Mouse (Mus musculus) erythroid progenitor cell, adult 5-6 weeks (primary cell): Measurements from ENCODE around the gene Zscan29. TPM values are rescaled to one million over a fixed set of nuclear protein-coding genes. Genes with fewer than 3 reads are reported as not detected.
"Not testable (repeated sequence)": the region's sequence is repeated elsewhere in the genome, so short reads cannot be mapped to it uniquely, and the experiment has no call there.

Experiments used
- ATAC-seq: replicated peaks from 2 replicates; pipeline ENCODE4 v1.8.0; 2016; ENCODE audit warnings: moderate number of reproducible peaks, mild to moderate bottlenecking, moderate TSS enrichment, inconsistent platforms; ENCODE audit not compliant: poor library complexity, low FRiP score, severe bottlenecking
- total RNA-seq, 2 experiments: library from RNA; stranded (forward) in 1 of 2; stranded (reverse) in 1 of 2; fragments of 150-400 nt in 1 of 2; fragments of 186-747, 209-891 nt in 1 of 2; gene quantifications; 2 replicates each; pipeline versions ENCODE4 v1.2.3 to v1.2.4; 2015 to 2017; ENCODE audit warnings: low replicate concordance in 2 of 2

The Zscan29 gene
- total RNA-seq, 2 experiments from 2014 or later = 12.0 to 14.3 TPM

GRCm38 (mm10) chr2:121139266-121140017 lies 31.5 kb downstream of the Zscan29 start:
- ATAC-seq = peak; percentile 56

- no peak for ATAC-seq
Measured at GRCm38 (mm10) chr2:121137371-121137770, 33.6 kb downstream of the Zscan29 start.

- no peak for ATAC-seq
Measured at GRCm38 (mm10) chr2:121132822-121133221, 38.1 kb downstream of the Zscan29 start.

GRCm38 (mm10) chr2:121128865-121129620 lies 41.9 kb downstream of the Zscan29 start:
- ATAC-seq = no peak

GRCm38 (mm10) chr2:121127536-121127935 lies 43.4 kb downstream of the Zscan29 start:
- no peak for ATAC-seq

- not testable (repeated sequence) for ATAC-seq
Measured at GRCm38 (mm10) chr2:121126302-121126701, 44.6 kb downstream of the Zscan29 start.

GRCm38 (mm10) chr2:121119260-121119659 lies 51.7 kb downstream of the Zscan29 start:
- no peak for ATAC-seq

GRCm38 (mm10) chr2:121115418-121115817 lies 55.5 kb downstream of the Zscan29 start:
- ATAC-seq = no peak

- ATAC-seq = no peak
Measured at GRCm38 (mm10) chr2:121109695-121110094, 61.2 kb downstream of the Zscan29 start, which contains the start of gene Tgm7. Gene Tgm7 (minus strand): TSS chr2:121109795.

Other genes starting within 250 kb of the Zscan29 start
- gene Ubr1, start 200.4 kb downstream of the Zscan29 start, total RNA-seq (2015; ENCODE audit: low replicate concordance) = 14.4 and 32.3 TPM in 2 replicates
- 25.4 and 53.9 TPM in 2 replicates for gene Ubr1, start 200.4 kb downstream of the Zscan29 start, total RNA-seq (2017; ENCODE audit: low replicate concordance)
- gene Tmem62, start 194.1 kb downstream of the Zscan29 start, total RNA-seq (2015; ENCODE audit: low replicate concordance) = 3.2 and 5.0 TPM in 2 replicates
- 3.7 and 8.4 TPM in 2 replicates for gene Tmem62, start 194.1 kb downstream of the Zscan29 start, total RNA-seq (2017; ENCODE audit: low replicate concordance)
- 117 and 123 TPM in 2 replicates for gene Ccndbp1, start 162.7 kb downstream of the Zscan29 start, total RNA-seq (2015; ENCODE audit: low replicate concordance)
- gene Ccndbp1, start 162.7 kb downstream of the Zscan29 start, total RNA-seq (2017; ENCODE audit: low replicate concordance) = 86.5 and 101 TPM in 2 replicates
- gene Epb42, start 134.1 kb downstream of the Zscan29 start, total RNA-seq (2015; ENCODE audit: low replicate concordance) = 853 and 981 TPM in 2 replicates
- gene Epb42, start 134.1 kb downstream of the Zscan29 start, total RNA-seq (2017; ENCODE audit: low replicate concordance) = 806 and 856 TPM in 2 replicates
- gene Tgm5, start 85.3 kb downstream of the Zscan29 start, total RNA-seq (2015; ENCODE audit: low replicate concordance) = not detected in 2 replicates
- not detected in 2 replicates for gene Tgm5, start 85.3 kb downstream of the Zscan29 start, total RNA-seq (2017; ENCODE audit: low replicate concordance)
- gene Tgm7, start 61.3 kb downstream of the Zscan29 start, total RNA-seq (2015; ENCODE audit: low replicate concordance) = not detected in 2 replicates
- gene Tgm7, start 61.3 kb downstream of the Zscan29 start, total RNA-seq (2017; ENCODE audit: low replicate concordance) = not detected in 2 replicates
- gene Adal, start 30.7 kb downstream of the Zscan29 start, total RNA-seq (2015; ENCODE audit: low replicate concordance) = 8.0 and 22.7 TPM in 2 replicates
- gene Adal, start 30.7 kb downstream of the Zscan29 start, total RNA-seq (2017; ENCODE audit: low replicate concordance) = 9.4 and 10.9 TPM in 2 replicates
- gene Lcmt2, start 30.5 kb downstream of the Zscan29 start, total RNA-seq (2015; ENCODE audit: low replicate concordance) = 1.4 and 5.0 TPM in 2 replicates
- 3.0 and 3.1 TPM in 2 replicates for gene Lcmt2, start 30.5 kb downstream of the Zscan29 start, total RNA-seq (2017; ENCODE audit: low replicate concordance)
- 65.0 and 76.4 TPM in 2 replicates for gene Tubgcp4, start 471 bp downstream of the Zscan29 start, total RNA-seq (2015; ENCODE audit: low replicate concordance)
- gene Tubgcp4, start 471 bp downstream of the Zscan29 start, total RNA-seq (2017; ENCODE audit: low replicate concordance) = 47.6 and 50.1 TPM in 2 replicates
- gene Trp53bp1, start 100.3 kb upstream of the Zscan29 start, total RNA-seq (2015; ENCODE audit: low replicate concordance) = 42.8 and 53.0 TPM in 2 replicates
- gene Trp53bp1, start 100.3 kb upstream of the Zscan29 start, total RNA-seq (2017; ENCODE audit: low replicate concordance) = 78.3 and 98.6 TPM in 2 replicates
- 0.36 TPM in 1 of 2 replicates, not detected in the other for gene Map1a, start 118.5 kb upstream of the Zscan29 start, total RNA-seq (2015; ENCODE audit: low replicate concordance)
- 0.64 and 0.83 TPM in 2 replicates for gene Map1a, start 118.5 kb upstream of the Zscan29 start, total RNA-seq (2017; ENCODE audit: low replicate concordance)
- gene Ppip5k1, start 184.3 kb upstream of the Zscan29 start, total RNA-seq (2015; ENCODE audit: low replicate concordance) = 12.6 and 19.3 TPM in 2 replicates
- 18.6 and 24.6 TPM in 2 replicates for gene Ppip5k1, start 184.3 kb upstream of the Zscan29 start, total RNA-seq (2017; ENCODE audit: low replicate concordance)
- gene Ckmt1, start 186.6 kb upstream of the Zscan29 start, total RNA-seq (2015; ENCODE audit: low replicate concordance) = not detected in 2 replicates
- gene Ckmt1, start 186.6 kb upstream of the Zscan29 start, total RNA-seq (2017; ENCODE audit: low replicate concordance) = not detected in 2 replicates
- gene Strc, start 216.0 kb upstream of the Zscan29 start, total RNA-seq (2015; ENCODE audit: low replicate concordance) = 0.36 TPM in 1 of 2 replicates, not detected in the other
- gene Strc, start 216.0 kb upstream of the Zscan29 start, total RNA-seq (2017; ENCODE audit: low replicate concordance) = not detected in 2 replicates
- 95.9 and 112 TPM in 2 replicates for gene Pdia3, start 242.7 kb upstream of the Zscan29 start, total RNA-seq (2015; ENCODE audit: low replicate concordance)
- gene Pdia3, start 242.7 kb upstream of the Zscan29 start, total RNA-seq (2017; ENCODE audit: low replicate concordance) = 73.1 and 88.2 TPM in 2 replicates
- gene Catsper2, start 242.7 kb upstream of the Zscan29 start, total RNA-seq (2015; ENCODE audit: low replicate concordance) = not detected in 2 replicates
- not detected in 2 replicates for gene Catsper2, start 242.7 kb upstream of the Zscan29 start, total RNA-seq (2017; ENCODE audit: low replicate concordance)